Mouse (Mus musculus): ENCODE measurements at regions not wholly inside any gene's neighbourhood (a gene's known extent, or its start where the extent isn't known, plus 50 kb on each side); places are given as distances from the start of the nearest gene placed in this dataset.
A peak's percentile ranks its signal among the peaks of the same experiment; 100 is the strongest.

- H3K9ac ChIP-seq (ENCODE audit: low read length), result no peak overlapping the region
- no peak overlapping the region for H3K4me2 ChIP-seq (ENCODE audit: low read length)
- DNase-seq (ENCODE audit: low spot score), result peak; percentile 28
- ATAC-seq, result no peak
- H3K9me3 ChIP-seq (replicated peaks; ENCODE audit: control insufficient read depth, low read length), result no peaks in the 10 kb centered on the region
- no peaks in the 10 kb centered on the region for H3K27me3 ChIP-seq (replicated peaks; ENCODE audit: control insufficient read depth, insufficient read depth, low read length)
- H3K27ac ChIP-seq (ENCODE audit: low read depth, low read length), result no peak overlapping the region
- no peaks in the 10 kb centered on the region for H3K36me3 ChIP-seq (ENCODE audit: control insufficient read depth, insufficient read depth, low read length)
- no peaks in the 10 kb centered on the region for H3K4me1 ChIP-seq (ENCODE audit: control insufficient read depth, insufficient read depth, low read length)
- WGBS, result 50% methylated on average over 1 of the region's 1 CpGs
- no peak overlapping the region for H3K4me3 ChIP-seq (ENCODE audit: low read depth, low read length)
These were observed 88.1 kb upstream of the Sash1 start for GRCm38 (mm10) chr10:8973934-8974333.

- Histone ChIP-seq H3K9me3 (replicated peaks; ENCODE audit: control insufficient read depth, low read length) (no peaks in the 10 kb centered on the region), H3K4me1 (ENCODE audit: control insufficient read depth, insufficient read depth, low read length) (no peaks in the 10 kb centered on the region), H3K27ac (ENCODE audit: low read depth, low read length) (no peak overlapping the region), H3K27me3 (replicated peaks; ENCODE audit: control insufficient read depth, insufficient read depth, low read length) (no peaks in the 10 kb centered on the region), H3K4me3 (ENCODE audit: low read depth, low read length) (no peak overlapping the region), H3K4me2 (ENCODE audit: low read length) (no peak overlapping the region), H3K9ac (ENCODE audit: low read length) (no peak overlapping the region), H3K36me3 (ENCODE audit: control insufficient read depth, insufficient read depth, low read length) (no peaks in the 10 kb centered on the region)
- WGBS, result 55% methylated on average over 8 of the region's 8 CpGs
- ATAC-seq (no peak), DNase-seq (ENCODE audit: low spot score) (no peak)
These were observed 87.1 kb upstream of the Sash1 start for GRCm38 (mm10) chr10:8972789-8973551.

- Histone ChIP-seq H3K36me3 (ENCODE audit: control insufficient read depth, insufficient read depth, low read length) (no peaks in the 10 kb centered on the region), H3K27ac (ENCODE audit: low read depth, low read length) (no peak overlapping the region), H3K4me3 (ENCODE audit: low read depth, low read length) (no peak overlapping the region), H3K4me2 (ENCODE audit: low read length) (no peak overlapping the region), H3K9me3 (replicated peaks; ENCODE audit: control insufficient read depth, low read length) (no peaks in the 10 kb centered on the region), H3K9ac (ENCODE audit: low read length) (no peak overlapping the region), H3K27me3 (replicated peaks; ENCODE audit: control insufficient read depth, insufficient read depth, low read length) (no peaks in the 10 kb centered on the region), H3K4me1 (ENCODE audit: control insufficient read depth, insufficient read depth, low read length) (no peaks in the 10 kb centered on the region)
- ATAC-seq (no peak), DNase-seq (ENCODE audit: low spot score) (no peak)
- 79% methylated on average over 3 of the region's 3 CpGs for WGBS
These were observed 84.9 kb upstream of the Sash1 start for GRCm38 (mm10) chr10:8970807-8971206.

DNA sequence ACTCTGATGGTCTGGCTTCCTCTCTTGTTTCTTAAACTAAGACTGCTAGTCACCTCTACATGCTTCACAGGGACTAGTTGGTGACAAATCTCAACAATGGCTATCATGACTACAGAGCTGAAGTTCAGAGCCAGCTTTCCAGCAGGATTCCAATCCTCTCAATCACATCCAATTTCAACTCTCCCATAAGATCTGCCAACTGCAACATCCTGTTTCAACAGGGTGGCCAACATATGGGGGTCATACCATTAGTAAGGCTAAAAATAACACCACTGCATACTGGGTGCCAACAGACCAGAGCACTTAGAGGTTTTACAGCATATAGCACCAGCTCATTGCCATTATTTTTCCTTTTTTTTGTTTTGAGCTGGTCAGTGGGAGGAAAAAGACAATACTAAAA is 83.7 kb upstream of the Sash1 start:
- no peaks in the 10 kb centered on the region for H3K36me3 ChIP-seq (ENCODE audit: control insufficient read depth, insufficient read depth, low read length)
- no peak overlapping the region for H3K4me3 ChIP-seq (ENCODE audit: low read depth, low read length)
- no peak overlapping the region for H3K9ac ChIP-seq (ENCODE audit: low read length)
- no peak overlapping the region for H3K4me2 ChIP-seq (ENCODE audit: low read length)
- no peak overlapping the region for H3K27ac ChIP-seq (ENCODE audit: low read depth, low read length)
- DNase-seq (ENCODE audit: low spot score) (no peak), ATAC-seq (no peak)
- no peaks in the 10 kb centered on the region for H3K4me1 ChIP-seq (ENCODE audit: control insufficient read depth, insufficient read depth, low read length)
- H3K9me3 ChIP-seq (replicated peaks; ENCODE audit: control insufficient read depth, low read length), result no peaks in the 10 kb centered on the region
- no peaks in the 10 kb centered on the region for H3K27me3 ChIP-seq (replicated peaks; ENCODE audit: control insufficient read depth, insufficient read depth, low read length)

- Histone ChIP-seq H3K27me3 (replicated peaks; ENCODE audit: control insufficient read depth, insufficient read depth, low read length) (no peaks in the 10 kb centered on the region), H3K4me3 (ENCODE audit: low read depth, low read length) (no peak overlapping the region), H3K4me2 (ENCODE audit: low read length) (no peak overlapping the region), H3K27ac (ENCODE audit: low read depth, low read length) (no peak overlapping the region), H3K9ac (ENCODE audit: low read length) (no peak overlapping the region), H3K4me1 (ENCODE audit: control insufficient read depth, insufficient read depth, low read length) (no peaks in the 10 kb centered on the region), H3K9me3 (replicated peaks; ENCODE audit: control insufficient read depth, low read length) (no peaks in the 10 kb centered on the region), H3K36me3 (ENCODE audit: control insufficient read depth, insufficient read depth, low read length) (no peaks in the 10 kb centered on the region)
- ATAC-seq, result no peak
- WGBS, result 85% methylated on average over 5 of the region's 5 CpGs
- DNase-seq (ENCODE audit: low spot score), result no peak
These were observed 83.1 kb upstream of the Sash1 start for GRCm38 (mm10) chr10:8969016-8969415.

- H3K27ac ChIP-seq (ENCODE audit: low read depth, low read length), result no peak overlapping the region
- ATAC-seq, result no peak
- WGBS, result 71% methylated on average over 8 of the region's 8 CpGs
- H3K4me1 ChIP-seq (ENCODE audit: control insufficient read depth, insufficient read depth, low read length), result no peaks in the 10 kb centered on the region
- no peak for DNase-seq (ENCODE audit: low spot score)
- no peaks in the 10 kb centered on the region for H3K36me3 ChIP-seq (ENCODE audit: control insufficient read depth, insufficient read depth, low read length)
- no peaks in the 10 kb centered on the region for H3K9me3 ChIP-seq (replicated peaks; ENCODE audit: control insufficient read depth, low read length)
- no peak overlapping the region for H3K4me2 ChIP-seq (ENCODE audit: low read length)
- no peaks in the 10 kb centered on the region for H3K27me3 ChIP-seq (replicated peaks; ENCODE audit: control insufficient read depth, insufficient read depth, low read length)
- H3K9ac ChIP-seq (ENCODE audit: low read length), result no peak overlapping the region
- H3K4me3 ChIP-seq (ENCODE audit: low read depth, low read length), result no peak overlapping the region
These were observed 82.5 kb upstream of the Sash1 start for GRCm38 (mm10) chr10:8968276-8968923.

DNA sequence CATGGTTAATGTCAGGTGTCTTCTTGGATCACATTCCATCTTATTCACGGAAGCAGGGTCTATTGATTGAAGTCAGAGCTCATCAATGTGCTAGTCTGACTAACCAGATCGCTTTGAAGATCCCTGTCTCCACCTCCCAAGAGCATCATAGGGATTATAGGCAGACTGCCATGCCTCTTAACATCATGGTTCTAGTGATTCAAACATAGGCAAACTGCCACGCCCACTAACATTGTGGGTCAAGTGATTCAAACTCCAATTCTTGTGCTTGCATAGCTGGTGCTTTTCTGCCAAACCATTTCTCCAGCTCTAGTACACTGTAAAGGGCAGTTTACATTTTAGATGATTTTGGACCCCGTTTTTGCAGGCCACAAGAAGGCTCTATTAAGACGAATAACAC is 77.1 kb upstream of the Sash1 start:
- no peak overlapping the region for H3K27ac ChIP-seq (ENCODE audit: low read depth, low read length)
- no peak for ATAC-seq
- no peaks in the 10 kb centered on the region for H3K4me1 ChIP-seq (ENCODE audit: control insufficient read depth, insufficient read depth, low read length)
- no peak for DNase-seq (ENCODE audit: low spot score)
- H3K36me3 ChIP-seq (ENCODE audit: control insufficient read depth, insufficient read depth, low read length), result no peaks in the 10 kb centered on the region
- H3K9me3 ChIP-seq (replicated peaks; ENCODE audit: control insufficient read depth, low read length), result no peaks in the 10 kb centered on the region
- no peak overlapping the region for H3K4me3 ChIP-seq (ENCODE audit: low read depth, low read length)
- no peak overlapping the region for H3K9ac ChIP-seq (ENCODE audit: low read length)
- no peak overlapping the region for H3K4me2 ChIP-seq (ENCODE audit: low read length)
- H3K27me3 ChIP-seq (replicated peaks; ENCODE audit: control insufficient read depth, insufficient read depth, low read length), result 0 out of 2 replicates have a peak, but pooled peaks cover 3% of the 10 kb centered on the region
- 76% methylated on average over 5 of the region's 5 CpGs for WGBS

DNA sequence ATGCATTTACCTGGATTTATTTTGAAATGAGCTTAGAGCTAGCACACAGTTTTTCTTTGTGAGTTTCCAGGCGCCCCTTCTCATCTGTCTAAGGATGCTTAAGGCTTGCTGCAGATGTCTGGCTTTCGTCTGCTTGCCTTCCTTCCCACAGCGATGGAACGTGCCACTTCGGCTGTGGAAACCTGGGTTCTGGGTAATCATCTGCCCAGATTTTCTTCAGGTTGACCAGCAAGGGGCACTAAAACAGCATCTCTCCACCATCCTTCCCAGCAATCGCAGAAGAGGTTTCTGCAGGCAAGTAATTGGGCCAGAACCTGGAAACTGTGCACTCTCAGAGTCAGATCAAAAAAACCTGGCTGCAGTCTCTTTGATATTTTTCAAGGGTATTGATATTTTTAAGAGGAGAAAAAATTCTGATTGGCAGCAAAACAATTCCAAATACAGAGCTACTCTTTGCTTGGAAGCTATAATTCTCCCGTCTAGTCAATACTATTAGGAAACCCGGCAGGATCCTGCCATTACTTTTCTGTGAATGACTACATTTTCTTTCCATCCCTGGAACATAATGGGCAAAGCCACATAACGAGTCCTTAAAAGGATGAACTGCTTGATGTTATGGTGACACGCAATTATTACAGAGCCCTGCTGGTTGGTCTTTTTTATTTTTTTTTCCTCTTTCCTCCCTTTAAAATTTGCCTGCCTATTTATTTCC is 75.2 kb upstream of the Sash1 start:
- H3K27me3 ChIP-seq (replicated peaks; ENCODE audit: control insufficient read depth, insufficient read depth, low read length), result 0 out of 2 replicates have a peak, but pooled peaks cover 3% of the 10 kb centered on the region
- H3K9ac ChIP-seq (ENCODE audit: low read length), result no peak overlapping the region
- 34% methylated on average over 10 of the region's 10 CpGs for WGBS
- no peak overlapping the region; the same call in 1 of the 2 replicates for H3K27ac ChIP-seq (ENCODE audit: low read depth, low read length)
- H3K4me3 ChIP-seq (ENCODE audit: low read depth, low read length), result no peak overlapping the region
- no peaks in the 10 kb centered on the region for H3K9me3 ChIP-seq (replicated peaks; ENCODE audit: control insufficient read depth, low read length)
- H3K4me1 ChIP-seq (ENCODE audit: control insufficient read depth, insufficient read depth, low read length), result no peaks in the 10 kb centered on the region
- ATAC-seq, result peak; percentile 40; the same call in 1 of the 2 replicates
- no peaks in the 10 kb centered on the region for H3K36me3 ChIP-seq (ENCODE audit: control insufficient read depth, insufficient read depth, low read length)
- DNase-seq (ENCODE audit: low spot score), result peak; percentile 51
- no peak overlapping the region for H3K4me2 ChIP-seq (ENCODE audit: low read length)
